Mouse (Mus musculus) kidney, adult 11 months (tissue): ENCODE results near the gene Strn3.
"Not testable (repeated sequence)": the region's sequence is repeated elsewhere in the genome, so short reads cannot be mapped to it uniquely, and the experiment has no call there.

Experiments used
- DNase-seq: peaks from one replicate; pipeline ENCODE4 v3.0.0; 2022

Gene Strn3

DNA sequence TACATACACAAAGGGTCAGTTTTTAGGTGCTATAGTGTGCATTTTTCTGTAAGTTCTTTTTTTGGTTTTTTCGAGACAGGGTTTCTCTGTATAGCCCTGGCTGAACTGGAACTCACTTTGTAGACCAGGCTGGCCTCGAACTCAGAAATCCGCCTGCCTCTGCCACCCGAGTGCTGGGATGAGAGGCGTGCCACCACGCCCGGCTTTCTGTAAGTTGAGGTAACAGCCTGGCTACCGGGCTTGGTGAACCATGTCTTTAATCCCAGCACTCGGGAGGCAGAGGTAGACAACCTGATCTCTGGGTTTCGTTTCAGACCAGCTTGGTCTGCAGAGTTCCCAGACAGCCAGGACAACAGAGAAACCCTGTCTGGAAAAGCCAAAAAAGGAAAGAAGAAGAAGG is 1.2 kb upstream of the Strn3 start:
- DNase-seq, result peak; percentile 26

DNA sequence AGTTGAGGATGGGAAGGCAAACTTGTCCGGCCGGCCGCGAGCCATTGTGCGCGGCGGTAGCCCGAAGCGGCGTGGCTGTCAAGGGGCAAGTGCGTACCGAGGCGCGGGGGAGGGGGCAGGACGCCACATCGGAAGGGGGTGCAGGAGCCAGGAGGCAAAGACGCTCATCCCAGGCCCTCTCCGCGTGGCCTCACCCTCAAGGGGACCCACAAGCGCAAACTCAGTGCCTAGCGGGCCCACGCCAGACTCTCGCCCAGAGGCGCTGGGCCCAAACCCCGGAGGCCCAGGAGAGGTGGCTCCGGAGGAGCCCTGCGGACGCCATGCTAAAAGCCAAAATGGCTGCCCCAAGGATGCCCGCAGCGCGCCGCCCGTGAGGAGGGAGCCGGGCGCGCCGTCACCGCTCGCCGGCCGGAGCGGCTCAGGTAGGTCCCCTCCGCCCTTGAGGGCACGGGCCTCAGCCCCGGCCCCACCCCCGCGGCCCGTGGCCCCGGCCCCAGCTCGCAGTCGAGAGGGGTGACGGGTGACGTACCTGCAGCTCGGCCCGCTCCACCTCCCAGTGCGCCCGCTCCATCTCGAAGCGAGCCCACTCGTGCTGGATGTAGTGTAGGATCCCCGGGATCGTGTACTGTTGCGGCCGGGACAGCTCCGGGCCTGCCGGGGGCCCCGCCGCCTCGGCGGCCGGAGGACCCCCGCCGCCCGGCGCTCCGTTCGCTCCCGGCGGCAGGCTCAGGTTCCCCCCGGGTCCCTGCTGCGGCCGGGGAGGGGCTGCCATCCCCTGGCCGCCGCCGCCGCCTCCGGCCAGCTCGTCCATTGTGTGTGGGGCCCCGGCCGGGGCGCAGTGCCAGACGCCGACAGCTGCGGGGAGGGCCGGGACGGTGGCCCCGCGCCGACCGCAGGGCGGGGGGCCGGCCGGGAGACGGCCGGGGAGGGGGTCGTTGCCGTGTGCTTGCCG is 528 bp downstream of the Strn3 start, which contains the start of gene Ap4s1:
Gene Ap4s1, plus strand, starts transcription at position 141 of the 952 bp plus-strand sequence.
- peak; percentile 72 for DNase-seq

DNA sequence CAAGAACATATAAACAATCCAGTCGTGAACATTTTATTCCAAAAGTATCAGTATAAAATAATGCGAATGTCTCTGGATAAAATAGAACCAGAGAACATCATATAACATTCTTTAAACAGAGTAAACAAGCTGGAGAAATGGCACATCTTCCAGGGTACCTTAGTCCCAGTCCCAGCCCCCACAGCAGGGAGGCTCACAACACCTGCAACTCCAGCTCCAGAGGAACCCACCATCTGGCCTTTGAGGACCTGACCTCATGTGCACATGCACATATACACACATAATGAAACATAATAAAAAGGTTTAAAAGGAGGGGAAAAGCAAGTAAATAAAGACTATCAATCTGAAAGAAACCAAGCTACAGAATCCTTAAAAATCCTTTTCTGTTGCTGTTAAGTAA is 3.2 kb downstream of the Strn3 start:
- no peak for DNase-seq

DNA sequence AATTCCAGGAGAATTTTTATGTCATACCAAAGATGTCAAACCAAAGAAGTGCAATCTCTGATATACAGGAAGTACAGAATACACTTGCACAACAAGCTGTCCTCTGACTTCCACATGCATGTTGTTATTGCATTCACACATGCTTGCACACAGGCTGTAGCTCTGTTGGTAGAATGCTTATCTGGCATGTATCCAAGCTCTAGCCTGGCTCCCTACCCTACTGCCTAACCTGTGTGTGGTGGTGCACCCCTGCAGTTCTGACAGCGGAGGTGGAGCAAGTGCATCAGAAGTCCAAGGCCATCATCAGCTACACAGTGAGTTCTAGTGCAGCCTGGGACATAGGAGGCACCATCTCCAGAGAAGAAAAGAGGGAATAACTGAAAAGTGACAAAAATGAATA is 12.9 kb downstream of the Strn3 start:
- peak; percentile 46 for DNase-seq

DNA sequence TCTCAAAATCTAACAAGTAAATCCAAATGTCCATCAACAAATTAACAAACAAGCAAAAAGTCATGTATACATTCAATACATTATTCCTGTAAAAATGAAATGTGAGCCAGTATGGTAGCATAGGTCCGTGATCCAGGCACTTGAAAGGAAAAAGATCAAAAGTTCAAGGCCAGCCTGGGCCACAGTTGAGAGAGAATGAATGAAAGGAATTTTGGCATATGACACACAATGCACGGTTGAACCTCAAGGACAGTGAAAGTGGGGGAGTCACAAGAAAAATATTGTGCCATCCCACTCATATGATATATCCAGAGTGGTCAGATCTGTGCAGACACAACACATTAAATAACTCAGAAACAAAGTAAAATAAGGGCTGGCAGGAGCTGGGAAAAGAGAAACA is 15.3 kb downstream of the Strn3 start:
- DNase-seq, result no peak

DNA sequence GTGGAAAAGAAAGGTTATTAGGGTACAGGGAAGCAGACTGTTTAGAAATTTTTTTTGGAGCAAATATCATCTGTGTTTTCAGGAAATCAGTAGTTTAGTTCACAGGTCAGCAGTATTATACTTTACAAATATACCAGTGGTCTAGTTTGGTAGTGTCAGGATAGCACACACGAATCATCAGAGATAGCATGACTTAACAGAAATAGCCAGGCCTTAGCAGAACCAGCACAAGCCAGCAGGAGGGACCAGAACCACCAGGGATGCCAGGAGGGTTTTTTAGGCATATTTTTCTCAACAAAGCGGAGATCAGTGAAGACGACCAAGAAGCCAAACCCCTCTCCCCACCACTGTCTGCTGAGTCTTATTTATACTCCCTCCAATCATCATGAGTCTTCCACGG is 18.4 kb downstream of the Strn3 start:
- no peak for DNase-seq

DNA sequence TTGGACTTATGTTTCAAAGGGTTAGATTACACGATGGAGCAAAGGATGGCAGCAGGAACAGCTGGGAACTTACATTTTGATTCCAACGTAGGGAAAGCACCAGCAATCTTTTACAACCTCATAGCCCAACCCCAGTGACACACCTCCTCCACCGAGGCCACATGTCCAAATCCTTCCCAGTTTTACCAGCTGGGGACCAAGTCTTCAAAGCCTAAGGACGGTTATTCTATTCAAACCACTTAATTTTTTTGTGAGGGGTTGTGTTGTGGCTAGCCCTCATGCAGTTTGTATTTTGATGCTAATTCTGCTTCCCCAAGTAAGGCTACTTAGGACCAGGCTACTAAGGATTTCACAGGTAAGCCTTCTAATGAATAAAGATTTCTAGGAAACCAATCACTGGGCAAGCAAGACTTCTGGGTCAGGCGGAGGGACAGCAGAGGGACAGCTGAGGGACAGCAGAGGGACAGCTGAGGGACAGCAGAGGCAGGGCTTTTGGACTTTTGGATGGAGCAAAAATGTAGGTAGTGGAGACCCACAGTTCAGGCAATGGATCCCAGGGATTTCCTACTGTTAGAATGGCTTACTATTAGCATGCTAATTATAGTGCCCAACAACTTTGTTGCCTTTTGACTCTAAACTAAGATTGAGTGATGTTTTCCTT is 20.3 kb downstream of the Strn3 start:
- no peak for DNase-seq

DNA sequence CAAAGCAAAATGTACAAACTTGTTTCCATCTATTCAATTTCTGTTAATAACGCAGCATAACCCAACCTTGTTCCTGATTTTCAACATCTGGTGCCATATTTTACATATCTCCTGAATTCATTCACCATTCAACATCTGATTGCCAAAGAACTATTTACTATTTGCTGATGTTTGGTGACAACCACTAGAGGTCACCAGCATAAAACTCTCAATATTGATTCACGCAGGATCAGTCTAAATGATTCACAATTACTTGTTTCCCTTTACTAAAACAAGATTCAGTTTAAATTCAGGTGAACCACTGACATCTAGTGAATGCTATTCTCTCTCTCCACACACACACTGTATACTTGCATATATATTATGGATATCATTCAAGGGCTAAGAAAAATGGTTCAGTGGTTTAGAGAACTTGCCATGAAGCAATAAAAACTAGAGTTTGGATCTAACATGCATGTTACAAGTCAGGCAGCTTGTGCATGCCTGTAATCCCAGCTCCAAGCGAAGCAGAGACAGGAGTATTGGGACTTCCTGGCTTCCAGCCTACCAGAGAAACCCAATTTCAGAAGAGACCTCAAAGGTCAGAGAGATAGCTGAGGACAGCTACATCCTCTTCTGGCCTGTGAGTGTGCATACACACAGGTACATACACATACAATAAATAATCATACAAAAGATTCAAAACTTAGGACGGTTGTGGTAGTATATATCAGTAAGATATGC is 24.8 kb downstream of the Strn3 start:
- no peak for DNase-seq

DNA sequence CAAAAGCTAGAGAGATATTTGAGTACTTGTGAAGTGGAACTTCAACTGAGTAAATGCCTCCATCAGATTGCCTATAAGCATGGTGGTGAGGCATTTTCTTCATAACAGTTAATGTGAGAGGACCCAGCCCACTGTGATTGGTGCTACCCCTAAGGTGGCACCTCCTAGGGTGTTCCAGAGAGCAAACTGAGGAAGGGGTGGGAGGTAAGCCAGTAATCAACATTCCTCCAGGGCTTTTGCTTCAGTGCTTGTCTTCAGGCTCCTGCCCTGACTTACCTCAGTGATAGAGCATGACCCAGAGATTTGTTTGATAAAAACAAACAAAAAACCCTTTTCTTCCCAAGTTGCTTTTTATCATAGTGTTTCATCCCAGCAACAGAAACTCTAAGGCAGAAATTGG is 27.8 kb downstream of the Strn3 start:
- no peak for DNase-seq

DNA sequence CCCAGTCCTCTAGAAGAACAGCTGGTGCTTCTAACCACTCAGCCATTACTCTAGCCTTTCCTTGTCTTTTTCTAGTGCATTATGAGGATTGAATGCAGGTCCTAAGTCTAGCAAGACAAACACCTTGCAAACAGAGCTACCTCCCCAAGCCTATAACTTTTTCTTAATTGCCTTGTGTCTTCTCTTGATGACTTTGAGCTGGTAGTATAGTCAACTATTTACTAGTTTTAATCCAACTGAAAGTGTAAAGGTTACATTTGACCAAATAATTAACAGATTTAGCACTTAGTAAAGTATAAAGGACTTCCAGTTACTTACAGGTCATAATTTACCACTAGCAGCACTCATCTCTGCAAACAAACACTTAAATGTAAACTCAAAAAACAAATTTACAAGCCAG is 28.7 kb downstream of the Strn3 start:
- DNase-seq, result no peak

DNA sequence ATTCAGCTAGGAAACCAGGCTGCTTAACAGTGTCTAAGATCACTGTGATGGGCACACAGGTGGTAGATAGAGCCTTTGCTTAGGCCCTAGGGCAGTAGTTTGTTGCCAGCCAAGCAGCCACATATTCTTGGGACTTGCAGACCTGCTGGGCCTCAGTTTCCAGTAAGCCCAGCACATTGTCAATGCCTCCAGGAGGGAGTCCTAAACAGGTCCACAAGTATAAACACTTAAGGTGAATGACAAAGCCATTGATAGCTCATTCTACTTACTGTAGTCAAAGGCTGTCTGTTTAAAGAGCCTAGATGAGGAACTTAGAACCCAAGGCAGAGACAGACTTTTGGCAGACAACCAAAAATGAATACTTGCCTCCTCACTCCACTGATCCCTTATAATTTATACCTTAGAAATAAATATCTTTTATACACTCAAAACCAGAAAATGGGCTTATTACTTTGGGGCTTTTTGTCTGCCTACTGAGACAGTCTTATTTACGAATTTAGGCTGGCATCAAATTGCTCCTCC is 35.7 kb downstream of the Strn3 start:
- DNase-seq, result no peak

DNA sequence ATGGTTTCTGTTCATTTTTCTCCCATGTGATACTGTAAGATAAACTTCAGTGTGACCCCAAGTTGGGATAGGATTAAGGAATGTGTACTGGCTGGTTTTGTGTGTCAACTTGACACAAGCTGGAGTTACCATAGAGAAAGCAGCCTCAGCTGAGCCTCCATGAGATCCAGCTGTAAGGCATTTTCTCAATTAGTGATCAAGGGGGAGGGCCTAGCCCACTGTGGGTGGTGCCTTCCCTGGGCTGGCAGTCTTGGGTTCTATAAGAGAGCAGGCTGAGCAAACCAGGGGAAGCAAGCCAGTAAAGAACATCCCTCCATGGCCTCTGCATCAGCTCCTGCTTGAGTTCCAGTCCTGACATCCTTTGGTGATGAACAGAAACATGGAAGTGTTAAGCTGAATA is 42.3 kb downstream of the Strn3 start:
- not testable (repeated sequence) for DNase-seq

DNA sequence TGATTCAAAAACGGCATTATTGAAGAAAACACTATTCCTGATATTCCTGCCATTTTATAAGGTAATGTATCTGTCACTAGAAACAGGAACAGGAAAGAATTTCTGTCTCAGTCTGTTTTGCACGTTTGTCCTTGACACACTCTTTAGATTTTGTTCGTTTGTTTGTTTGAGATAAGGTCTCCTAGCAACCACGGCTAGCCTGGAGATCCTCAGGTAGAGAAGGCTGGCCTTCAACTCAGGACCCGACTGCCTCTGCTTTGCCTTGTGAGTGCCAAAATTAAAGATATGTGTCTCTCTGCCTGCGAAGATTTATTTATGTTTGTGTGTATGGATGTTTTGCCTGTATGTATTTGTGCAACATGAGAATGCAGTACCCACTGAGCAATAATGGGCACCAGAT is 49.8 kb downstream of the Strn3 start:
- no peak for DNase-seq

DNA sequence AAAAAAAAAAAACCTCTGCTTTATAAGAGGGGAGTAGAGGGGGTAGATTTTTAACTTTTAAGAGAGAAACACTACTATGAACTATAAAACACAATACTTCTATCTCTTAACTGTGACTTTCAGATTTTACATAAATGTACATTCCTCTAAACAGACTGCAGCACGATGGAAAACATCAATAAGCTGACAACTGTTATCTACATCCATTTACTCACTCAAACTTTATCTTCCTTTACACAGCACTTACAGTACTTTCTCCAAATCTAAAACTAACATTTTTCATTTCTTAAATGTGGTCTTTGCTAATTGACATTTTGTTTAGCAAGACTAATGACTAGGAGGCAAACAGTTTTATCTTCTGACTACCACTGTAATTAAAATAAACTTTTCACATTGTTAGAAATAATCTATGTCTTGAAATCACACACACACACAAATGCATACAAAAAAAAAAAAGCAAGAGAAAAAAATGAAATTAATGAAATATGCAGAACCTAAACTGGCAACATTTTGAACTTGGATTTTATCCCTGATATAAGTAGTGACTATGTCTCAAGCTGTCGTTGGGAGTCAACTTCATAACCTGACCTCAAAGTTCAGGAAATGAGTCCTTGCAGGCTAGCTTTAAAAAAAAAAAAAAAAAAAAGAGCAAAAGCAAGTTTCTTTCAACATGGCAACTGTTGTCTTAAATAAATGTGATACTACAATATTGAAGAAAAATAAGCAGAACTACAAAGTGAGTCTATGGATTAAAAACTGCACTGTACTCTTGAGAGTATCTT is 54.8 kb downstream of the Strn3 start:
- no peak for DNase-seq

DNA sequence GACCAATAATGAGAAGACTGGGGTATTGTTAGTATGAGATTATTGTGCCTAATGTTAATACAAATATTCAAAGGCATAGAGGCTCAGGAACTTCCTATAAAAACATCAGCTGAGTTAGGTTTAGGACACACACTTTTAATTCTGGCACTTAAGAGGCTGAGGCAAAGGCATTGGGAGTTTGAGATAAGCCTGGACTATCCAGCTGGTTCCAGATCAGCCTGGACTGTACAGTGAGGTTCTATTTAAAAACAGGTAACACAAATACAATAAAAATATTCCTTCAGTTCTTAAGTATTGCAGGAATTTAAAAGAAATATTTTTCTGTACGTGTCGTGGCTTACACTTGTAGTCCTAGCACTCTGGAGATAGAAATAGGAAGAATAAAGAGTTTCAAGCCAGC is 55.4 kb downstream of the Strn3 start:
- DNase-seq, result no peak

DNA sequence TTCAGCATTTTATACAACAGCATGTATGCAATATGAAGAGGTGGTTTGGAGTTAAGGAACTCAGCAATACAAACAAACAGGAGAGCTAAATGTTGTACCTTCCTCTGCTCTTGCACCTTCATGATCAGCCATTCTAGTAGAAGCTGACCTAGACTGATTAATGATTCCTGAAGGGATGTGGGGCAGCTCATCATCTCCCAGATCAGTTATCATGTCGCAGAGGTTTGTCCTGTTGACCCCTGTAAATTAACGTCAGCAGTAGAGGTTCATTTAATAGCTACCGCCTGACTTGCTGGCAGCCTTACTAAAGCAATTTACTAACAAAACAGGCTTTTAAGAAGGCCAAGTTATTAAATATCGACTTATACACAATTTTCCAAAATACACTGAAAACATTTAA is 58.2 kb downstream of the Strn3 start:
- DNase-seq, result peak; percentile 26

DNA sequence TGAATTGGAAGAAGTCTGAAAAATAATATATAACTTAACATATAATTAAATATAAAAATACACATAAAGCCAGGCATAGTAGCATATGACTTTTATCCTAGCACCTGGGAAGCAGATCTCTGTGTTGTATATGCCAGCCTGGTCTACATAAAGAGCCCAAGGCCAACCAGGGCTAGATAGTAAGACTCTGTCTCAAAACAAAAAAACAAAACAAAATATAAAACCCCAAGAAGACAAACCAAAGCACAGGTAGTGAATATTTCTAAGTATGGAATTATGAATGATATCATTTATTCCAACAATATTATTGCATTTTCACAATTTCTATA is 68.4 kb downstream of the Strn3 start:
- DNase-seq, result no peak

DNA sequence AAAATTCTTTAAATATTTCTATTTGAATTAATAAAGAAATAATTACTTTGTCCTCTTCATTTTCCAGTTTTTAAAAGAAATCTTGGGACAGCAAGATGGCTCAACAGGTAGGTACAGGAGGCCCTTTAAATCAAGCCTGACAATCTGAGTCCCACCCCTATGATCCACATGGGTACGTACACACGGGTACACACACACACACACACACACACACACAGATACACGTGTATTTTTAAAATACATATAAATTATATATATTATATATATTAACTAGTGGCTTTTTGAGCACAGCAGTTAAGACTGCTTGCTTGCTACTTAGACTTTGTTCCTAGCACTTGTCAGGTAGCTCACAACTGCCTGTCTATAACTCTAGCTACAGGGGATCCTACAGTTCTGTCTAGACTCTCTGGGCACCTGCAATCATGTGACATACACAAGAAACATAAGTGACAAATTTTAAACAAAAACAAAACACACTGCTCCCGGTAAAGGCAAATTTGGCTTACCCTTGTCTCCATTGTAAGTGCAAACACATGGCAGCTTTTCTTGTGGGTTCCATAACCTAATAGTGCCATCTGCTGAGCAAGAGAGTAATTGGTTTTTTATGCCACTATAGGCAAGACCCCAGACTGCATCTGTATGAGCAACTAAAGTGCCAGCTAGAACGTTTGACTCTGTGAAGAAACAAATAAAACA is 68.9 kb downstream of the Strn3 start:
- DNase-seq, result no peak

DNA sequence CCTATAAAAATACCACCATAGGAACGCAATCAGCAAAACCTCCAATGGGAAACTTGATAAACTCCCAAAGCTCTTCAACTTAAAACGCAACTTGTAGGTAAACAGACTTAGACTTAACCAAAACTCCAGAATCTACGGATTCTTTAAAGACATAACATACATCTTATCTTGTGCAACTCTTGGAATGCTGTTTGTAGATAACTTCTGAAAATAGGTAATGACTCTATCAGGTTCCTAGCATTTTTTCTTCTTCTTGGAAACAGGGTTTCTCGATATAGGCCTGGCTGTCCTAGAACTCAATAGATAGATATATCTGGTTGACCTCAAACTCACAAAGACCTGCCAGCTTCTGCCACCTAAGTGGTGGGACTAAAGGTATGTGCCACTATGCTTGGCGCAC is 70.5 kb downstream of the Strn3 start:
- no peak for DNase-seq

DNA sequence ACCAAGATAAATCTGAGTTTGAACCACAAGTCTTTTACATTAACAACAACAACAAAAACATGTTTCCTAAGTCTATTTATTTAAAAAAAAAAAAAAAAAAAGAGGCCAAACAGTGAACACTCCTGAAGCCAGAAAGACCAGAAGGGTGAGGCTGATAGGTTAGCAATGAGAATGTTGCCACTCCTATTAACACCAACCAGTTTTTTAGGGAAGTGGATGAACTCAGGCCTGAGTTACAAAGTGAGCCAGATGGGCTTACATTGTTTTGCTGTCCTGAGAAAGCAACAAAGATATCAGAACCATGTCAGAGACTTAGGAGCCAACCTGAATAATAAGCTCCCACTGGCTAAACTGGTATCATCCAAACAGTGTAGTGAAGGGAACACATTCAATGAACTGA is 71.1 kb downstream of the Strn3 start:
- DNase-seq, result no peak

DNA sequence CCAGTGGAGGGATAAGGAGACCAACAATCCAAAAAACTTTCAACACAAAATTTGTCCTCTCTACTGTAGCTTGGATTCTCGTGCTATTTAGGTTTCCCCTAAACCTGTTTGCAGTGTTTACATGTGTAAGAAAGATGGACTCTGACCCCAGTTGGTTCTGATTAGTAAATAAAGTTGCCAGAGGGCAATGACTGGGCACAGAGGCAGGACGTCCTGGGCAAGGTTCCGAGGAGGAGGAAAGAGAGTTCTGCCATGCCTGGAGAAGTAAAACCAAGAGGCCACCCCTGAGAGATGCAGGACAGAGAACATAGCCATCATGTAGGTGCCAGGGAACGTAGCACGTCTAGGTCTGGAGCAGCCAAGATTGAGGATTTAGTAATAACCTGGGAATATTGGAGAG is 79.3 kb downstream of the Strn3 start:
- DNase-seq, result no peak

DNA sequence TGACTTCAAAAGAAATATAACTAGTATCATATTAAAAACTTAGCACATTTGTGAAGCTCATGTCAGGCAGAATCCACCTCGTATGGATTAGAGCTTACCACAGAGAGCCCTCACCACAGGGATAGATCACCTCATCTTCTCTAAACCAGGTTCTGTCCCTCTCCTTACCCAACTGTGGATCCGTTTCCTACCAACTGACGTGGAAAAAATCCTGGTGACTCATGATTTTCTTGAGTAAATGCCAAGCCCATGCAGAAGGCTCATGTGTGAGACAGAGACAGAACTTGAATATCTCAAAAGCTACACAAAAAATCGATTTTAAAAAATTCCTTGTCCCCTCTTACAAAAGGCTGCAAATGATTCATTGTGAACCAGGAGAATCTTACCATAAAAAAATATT is 85.6 kb downstream of the Strn3 start:
- DNase-seq, result no peak
